Mouse (Mus musculus) layer of hippocampus, postnatal 36 days (tissue): Measurements from ENCODE around the gene S100a2. TPM values are rescaled to one million over a fixed set of nuclear protein-coding genes. Genes with fewer than 3 reads are reported as not detected.

Experiments used
- DNase-seq, 2 experiments: peaks; one replicate each; pipeline ENCODE4 v3.0.0; 2022
- total RNA-seq, 2 experiments: library from RNA; stranded (reverse); gene quantifications; 2 replicates each; pipeline ENCODE4 v1.2.3; 2021

Gene S100a2
- not detected for total RNA-seq

- DNase-seq = no peak
These were observed at the start of gene S100a2 for GRCm38 (mm10) chr3:90589947-90590346. TSS of gene S100a2 (plus strand) at chr3:90590247.

DNA sequence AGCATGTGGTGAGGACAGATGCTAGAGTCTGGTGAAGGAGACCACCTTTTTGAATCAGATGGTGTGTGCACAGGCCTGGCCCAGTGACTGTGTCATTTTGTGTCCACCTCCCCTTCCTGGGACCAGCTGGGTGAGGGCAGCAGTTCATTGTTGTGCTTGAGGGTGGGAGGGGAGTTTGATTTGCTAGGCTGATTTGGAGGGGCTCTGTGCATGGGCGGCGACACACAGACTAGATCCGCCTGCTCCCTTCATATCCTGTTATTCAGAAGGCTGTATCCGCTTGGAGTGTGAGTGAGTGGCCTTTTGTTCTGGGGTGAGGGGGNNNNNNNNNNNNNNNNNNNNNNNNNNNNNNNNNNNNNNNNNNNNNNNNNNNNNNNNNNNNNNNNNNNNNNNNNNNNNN, 49.1 kb upstream of the S100a2 start:
- peak; percentile 23 to 40 for DNase-seq

DNA sequence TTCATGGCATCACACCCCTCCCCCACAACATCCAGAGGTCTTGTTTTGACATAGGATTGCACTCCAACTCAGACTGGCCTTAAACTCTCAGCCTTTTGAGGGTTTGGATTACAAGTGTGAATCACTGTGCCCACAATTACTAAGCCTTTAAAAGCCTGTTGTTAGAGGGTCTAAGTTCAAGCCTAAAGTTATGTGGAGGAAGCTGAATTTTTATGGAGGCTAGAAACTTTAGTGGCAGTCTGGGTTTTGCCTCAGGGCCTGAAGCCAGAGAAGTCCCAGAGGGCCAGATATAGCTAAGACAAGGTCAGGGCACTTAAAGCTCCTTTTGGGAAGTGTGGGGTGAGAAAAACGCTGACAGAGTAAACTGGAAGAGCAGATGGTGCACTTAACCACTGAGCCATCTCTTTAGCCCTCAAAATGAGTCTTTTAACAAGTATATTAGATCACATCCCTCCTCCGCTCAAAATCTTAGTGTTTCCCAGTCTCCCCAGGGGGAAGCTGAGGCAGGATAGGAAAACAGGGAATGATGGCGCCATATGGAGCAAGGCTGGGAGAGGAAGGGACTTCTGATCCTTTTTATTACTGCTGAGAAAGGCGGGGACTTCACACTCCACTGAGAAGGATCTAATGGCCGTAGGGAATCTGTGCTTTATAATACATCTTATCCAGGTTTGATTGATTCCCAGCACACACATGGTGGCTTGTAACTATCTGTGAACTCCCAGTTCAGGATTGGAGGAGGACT, 40.2 kb upstream of the S100a2 start:
- DNase-seq = no peak

DNA sequence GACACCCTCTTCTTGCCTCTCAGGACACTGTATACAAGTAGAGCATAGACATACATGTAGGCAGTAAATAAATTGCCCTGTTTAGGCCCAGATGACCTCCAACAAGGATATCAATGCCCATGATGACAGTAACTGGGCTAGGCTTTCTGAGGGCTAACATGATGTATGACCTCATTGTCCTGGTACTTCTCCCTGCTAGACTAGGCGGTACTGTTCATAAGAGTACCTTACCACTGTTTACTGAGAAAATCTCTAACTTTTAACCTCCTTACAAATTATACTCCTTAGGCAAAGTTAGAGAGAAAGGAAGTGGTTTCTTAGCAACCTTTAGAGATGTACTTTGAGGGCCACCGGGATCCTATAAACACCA, 39.6 kb upstream of the S100a2 start:
- no peak for DNase-seq

DNA sequence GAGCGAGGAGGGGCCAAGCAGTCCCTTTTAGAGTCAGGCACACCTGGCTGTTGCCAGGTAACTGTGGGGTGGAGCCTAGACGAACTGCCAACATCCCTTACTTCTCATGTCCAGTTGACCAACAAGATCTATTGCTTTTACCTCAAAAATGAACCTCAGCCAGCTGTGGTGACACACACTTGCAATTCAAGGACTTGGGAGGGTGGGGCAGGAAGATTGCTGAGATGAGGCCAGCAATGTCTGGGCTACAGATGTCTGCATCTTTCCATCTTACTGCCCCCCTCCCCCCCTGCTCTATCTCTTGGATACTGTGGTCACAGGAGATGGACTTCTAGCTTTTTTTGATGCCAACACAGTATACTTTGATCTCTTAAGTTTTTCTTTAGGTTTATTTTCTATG, 37.8 kb upstream of the S100a2 start:
- DNase-seq = no peak

GRCm38 (mm10) chr3:90555954-90556353, 34.1 kb upstream of the S100a2 start:
- peak in 1 of 2 experiments; percentile 37 for DNase-seq

DNA sequence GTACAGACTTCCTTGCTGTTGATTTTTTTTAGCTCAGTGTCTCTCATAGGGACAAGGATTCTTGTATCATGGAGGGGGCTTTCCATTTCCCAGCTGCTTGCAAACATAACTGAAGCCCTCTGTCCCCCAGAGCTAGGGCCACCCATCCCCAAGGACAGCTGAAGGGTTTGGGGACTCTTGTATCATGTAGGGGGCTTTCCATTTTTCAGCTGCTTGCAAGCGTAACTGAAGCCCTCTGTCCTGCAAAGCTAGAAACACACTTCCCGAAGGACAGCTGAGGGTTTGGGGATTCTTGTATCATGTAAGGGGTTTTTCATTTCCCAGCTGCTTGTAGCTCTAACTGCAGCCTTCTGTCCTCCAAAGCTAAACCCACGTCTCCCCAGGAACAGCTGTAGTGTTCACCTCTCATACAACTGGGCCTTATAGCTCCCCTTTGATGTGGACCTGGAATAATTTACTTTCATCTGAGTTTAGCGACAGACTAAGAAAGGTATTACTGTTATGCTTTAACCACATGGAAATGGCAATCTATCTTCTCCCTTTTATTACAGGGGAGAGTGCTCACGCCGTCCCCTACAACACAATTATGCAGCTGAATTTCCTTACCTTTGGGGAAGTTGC, 29.9 kb upstream of the S100a2 start, which contains the start of gene S100a3:
Gene S100a3, plus strand, starts transcription at position 571 of the 621 bp plus-strand sequence.
- no peak for DNase-seq

DNA sequence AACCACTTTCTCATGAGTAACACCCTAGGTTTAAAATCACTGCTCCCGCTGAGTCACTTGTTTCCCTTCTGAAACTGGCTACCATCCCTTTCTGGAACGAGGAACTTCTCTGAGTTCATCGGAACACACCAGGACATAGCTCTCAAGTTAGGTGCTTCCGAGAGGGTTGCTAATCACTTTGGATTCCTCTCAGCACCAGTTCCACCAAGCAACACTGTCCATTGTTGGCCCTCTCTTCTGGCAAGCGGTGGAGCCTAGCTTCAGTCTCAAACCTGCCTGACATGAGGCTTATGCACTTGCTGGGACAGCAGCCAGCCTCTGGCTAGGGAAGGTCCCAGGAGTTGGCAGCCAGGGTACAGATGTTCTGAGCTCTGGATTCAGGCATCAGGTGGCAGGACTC, 15.4 kb upstream of the S100a2 start:
- DNase-seq = no peak

GRCm38 (mm10) chr3:90575320-90575719, 14.7 kb upstream of the S100a2 start:
- no peak for DNase-seq

GRCm38 (mm10) chr3:90576351-90577001, 13.6 kb upstream of the S100a2 start:
- no peak for DNase-seq

DNA sequence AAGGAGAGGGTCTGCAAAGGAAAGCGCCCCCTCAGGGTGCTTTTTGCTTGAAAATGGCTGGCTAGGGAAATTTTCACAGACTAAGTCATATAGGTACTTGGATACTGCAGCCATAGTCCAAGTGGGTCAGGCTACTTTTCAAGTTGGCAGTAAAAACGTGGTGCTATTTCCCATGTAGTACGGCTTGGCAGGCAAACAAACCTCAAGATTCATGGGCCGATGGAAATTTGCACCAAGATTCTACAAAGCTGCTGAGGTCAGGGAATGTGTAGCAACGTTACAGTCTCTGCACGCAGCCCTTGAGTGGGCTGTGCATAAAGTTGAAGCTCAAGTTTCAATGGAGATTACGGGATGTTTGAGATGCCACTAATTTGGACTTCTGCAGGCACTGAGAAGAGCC, 10.6 kb upstream of the S100a2 start:
- no peak for DNase-seq

GRCm38 (mm10) chr3:90581141-90581540, 8.9 kb upstream of the S100a2 start:
- no peak for DNase-seq

DNA sequence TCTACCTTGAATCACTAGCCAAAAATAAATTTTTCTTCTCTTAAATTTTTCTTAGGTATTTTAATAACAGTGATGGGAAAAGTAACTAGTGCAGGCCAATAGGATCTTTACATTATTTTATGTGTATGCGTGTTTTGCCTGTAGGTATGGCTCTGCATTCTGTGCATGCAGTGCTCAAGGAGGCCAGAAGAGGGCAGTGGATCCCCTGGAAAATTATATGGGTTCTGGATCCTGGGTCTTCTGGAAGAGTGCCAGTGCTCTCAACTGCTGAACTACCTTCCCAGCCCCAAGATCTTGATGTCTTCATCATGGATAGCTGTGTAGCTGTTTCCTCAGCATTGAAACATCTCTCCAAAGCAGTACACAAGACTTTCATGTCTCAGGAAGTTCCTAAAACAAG, 7.9 kb upstream of the S100a2 start:
- no peak for DNase-seq

GRCm38 (mm10) chr3:90582556-90582955, 7.5 kb upstream of the S100a2 start:
- DNase-seq = no peak

GRCm38 (mm10) chr3:90583893-90584292, 6.2 kb upstream of the S100a2 start:
- DNase-seq = no peak

- DNase-seq = peak; percentile 60 to 73
These were observed 4.5 kb upstream of the S100a2 start for GRCm38 (mm10) chr3:90585595-90585994.

DNA sequence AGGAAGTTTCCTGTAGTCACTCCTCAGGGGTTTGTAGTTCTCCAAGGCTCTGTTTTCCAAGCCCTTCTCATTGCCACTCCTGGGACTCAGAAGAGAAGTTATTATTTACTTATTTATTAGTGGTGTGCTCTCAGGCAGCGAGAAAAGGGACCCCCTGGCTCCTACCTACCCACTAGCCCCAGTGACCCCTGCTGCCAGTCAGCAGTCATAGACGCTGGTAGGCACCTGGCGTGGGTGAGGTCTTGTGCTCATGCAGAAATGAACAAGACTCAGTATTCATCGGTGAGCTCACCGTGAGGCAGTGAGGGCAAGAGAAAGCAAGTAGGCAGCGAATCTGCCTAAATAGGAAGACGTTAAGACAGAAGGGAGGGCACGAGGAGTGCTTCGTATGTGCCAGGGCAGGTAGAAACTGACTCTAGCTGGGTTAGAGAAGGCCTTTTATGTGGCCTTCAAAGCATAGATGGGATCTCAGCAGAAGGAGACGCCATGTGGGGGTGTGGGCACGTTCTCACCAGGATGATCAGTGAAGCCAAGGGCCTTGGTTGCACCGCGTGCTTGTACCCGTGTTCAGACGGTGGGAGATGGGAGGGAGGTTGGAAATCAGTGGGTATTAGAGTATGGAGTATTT, 3.9 kb upstream of the S100a2 start:
- no peak for DNase-seq

GRCm38 (mm10) chr3:90586906-90587305, 3.1 kb upstream of the S100a2 start:
- no peak for DNase-seq

GRCm38 (mm10) chr3:90587361-90588101, 2.5 kb upstream of the S100a2 start:
- no peak for DNase-seq

DNA sequence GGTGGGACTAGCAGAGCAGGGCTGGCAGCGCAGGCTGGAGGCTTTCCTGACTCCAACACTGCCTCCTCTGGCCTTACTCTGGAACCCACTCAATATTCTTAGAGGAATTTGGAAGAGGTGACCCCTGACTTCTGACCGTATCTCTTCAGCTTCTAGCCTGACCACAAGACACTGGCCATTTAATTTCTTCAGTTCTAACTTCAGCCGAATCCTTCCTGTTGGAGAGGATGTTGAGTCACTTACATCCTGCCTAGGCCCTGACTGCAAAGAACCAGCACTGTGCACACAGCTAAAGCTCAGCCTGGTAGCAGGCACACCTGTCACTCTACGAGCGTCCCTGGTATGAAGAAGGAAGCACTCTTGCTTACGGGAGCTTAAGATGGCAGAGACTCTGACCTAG, 657 bp upstream of the S100a2 start:
- DNase-seq = no peak

DNA sequence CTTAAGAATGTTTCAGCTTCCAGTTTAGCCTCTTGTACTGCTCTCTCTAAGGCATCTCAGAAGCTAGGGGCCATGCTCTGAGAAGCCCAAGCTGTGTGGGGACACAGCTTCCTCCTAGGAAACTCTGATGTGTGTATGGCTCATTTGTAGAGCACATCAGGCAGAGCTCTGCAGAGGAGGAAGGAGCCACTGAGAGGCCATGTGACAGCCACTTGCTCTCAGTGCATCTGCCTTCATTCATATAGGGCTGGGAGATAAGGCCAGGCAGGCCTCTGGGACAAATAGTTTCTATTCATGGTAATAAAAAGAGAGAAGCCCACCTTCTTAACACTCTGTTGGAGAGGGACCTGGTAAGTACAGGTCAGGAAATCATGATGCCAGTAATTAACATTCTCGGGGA, 4.4 kb downstream of the S100a2 start:
- DNase-seq = no peak

- DNase-seq = no peak
These were observed 5.5 kb downstream of the S100a2 start for GRCm38 (mm10) chr3:90595556-90595955.

GRCm38 (mm10) chr3:90596810-90597209, 6.8 kb downstream of the S100a2 start:
- no peak for DNase-seq
